ENCODE assay signal across 12 mouse cellular contexts in the genomic region with DNA sequence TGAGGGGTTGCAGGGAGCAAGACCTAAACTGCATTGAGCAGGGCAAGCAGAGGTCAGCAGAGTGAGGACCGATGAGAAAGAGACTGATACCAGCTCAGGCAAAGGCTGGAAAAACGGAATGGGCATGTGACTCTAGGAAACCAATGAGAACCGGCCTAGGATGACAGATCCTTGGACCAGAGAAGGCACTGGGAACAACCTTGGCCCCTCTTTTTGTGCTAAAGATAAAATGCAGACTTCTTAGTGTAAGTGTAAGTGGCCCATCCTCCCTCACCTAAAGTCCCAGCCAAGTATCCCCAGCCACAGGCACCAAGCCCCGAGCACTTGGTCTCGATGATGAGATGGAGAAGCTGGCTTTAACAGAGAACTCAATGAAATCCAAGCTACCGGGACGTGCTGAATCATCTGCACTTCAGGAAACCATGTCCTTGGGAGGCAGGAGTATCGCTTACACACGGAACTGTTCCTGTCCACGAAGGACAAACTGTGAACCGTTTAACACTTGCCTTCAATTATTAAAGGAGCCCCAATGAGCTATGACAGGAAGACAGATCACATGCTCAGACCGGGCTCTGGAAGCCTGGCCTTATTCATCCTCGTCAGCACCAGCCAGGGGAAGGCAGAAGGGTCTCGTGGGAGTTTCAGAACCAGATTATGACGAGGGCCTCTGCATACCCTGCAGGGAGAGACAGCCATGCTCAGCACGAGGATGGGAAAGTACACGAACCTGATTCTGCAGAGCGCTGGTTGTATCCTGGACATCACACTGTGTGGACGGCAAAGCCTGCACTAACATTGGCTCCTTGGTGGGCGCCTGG.
A peak's percentile ranks its signal among the peaks of the same experiment; 100 is the strongest.
DNase-seq lines count a peak whose midpoint lies in the region; ATAC-seq lines count a peak whose summit lies in the region.
"Had no signal": no experiment of that assay in that cellular context is flagged by ENCODE, and none has a peak within 500 bp of the region (broad histone marks: within the 10 kb centered on the region; RNA-seq: fewer than 3 reads in every experiment).

No protein-coding gene starts in this region.

- H3K36me3 ChIP-seq in intestine, embryonic 15.5 days: no peaks in the 10 kb centered on the region
- H3K36me3 ChIP-seq in intestine, embryonic 16.5 days (ENCODE audit: control insufficient read depth, insufficient read depth, low read length): no peaks in the 10 kb centered on the region
- no peaks in the 10 kb centered on the region for H3K36me3 ChIP-seq in hindbrain, embryonic 13.5 days
- H3K36me3 ChIP-seq in midbrain, embryonic 14.5 days (ENCODE audit: control insufficient read depth, insufficient read depth, low read length): no peaks in the 10 kb centered on the region
- H3K36me3 ChIP-seq: liver, embryonic 15.5 days had no signal

- H3K9me3 ChIP-seq in intestine, embryonic 15.5 days: no peaks in the 10 kb centered on the region
- no peaks in the 10 kb centered on the region for H3K9me3 ChIP-seq in intestine, embryonic 16.5 days (ENCODE audit: control insufficient read depth, low read length)
- no peaks in the 10 kb centered on the region for H3K9me3 ChIP-seq in hindbrain, embryonic 13.5 days
- no peaks in the 10 kb centered on the region for H3K9me3 ChIP-seq in midbrain, embryonic 14.5 days (ENCODE audit: control insufficient read depth, low read length)
- H3K9me3 ChIP-seq: liver, embryonic 15.5 days had no signal

- H3K4me1 ChIP-seq in intestine, embryonic 15.5 days (replicated peaks): no peaks in the 10 kb centered on the region; the same call in 1 of the 2 replicates
- H3K4me1 ChIP-seq in intestine, embryonic 16.5 days (ENCODE audit: control insufficient read depth, insufficient read depth, low read length): peaks cover 6% of the 10 kb centered on the region; the same call in 1 of the 2 replicates
- peaks cover 60% of the 10 kb centered on the region for H3K4me1 ChIP-seq in hindbrain, embryonic 13.5 days (replicated peaks)
- peaks cover 18% of the 10 kb centered on the region; the same call in 1 of the 2 replicates for H3K4me1 ChIP-seq in midbrain, embryonic 14.5 days (ENCODE audit: control insufficient read depth, insufficient read depth, low read length)

- peak; percentile 37 to 44 for DNase-seq in adrenal gland, postnatal 36 days
- peak; percentile 46 for DNase-seq in midbrain, embryonic 14.5 days
- no peak for DNase-seq in layer of hippocampus, postnatal 14 days (ENCODE audit: low spot score in 2 of 2)
- DNase-seq in adipocyte (ENCODE audit: low spot score): no peak
- DNase-seq: cerebellum, adult 11 months; gastrocnemius, postnatal 10 days; kidney, postnatal 25 days; thymus, adult 2 months had no signal

- H3K27me3 ChIP-seq in intestine, embryonic 15.5 days (replicated peaks): no peaks in the 10 kb centered on the region
- H3K27me3 ChIP-seq in intestine, embryonic 16.5 days (replicated peaks; ENCODE audit: control insufficient read depth, insufficient read depth, low read length): no peaks in the 10 kb centered on the region
- H3K27me3 ChIP-seq in hindbrain, embryonic 13.5 days: no peaks in the 10 kb centered on the region
- no peaks in the 10 kb centered on the region for H3K27me3 ChIP-seq in midbrain, embryonic 14.5 days (ENCODE audit: control insufficient read depth, insufficient read depth, low read length)
- H3K27me3 ChIP-seq: liver, embryonic 15.5 days had no signal

- 61% methylated on average over 20 of the region's 20 CpGs for WGBS in intestine, embryonic 15.5 days
- WGBS in intestine, embryonic 16.5 days: 58% methylated on average over 20 of the region's 20 CpGs
- WGBS in hindbrain, embryonic 13.5 days: 51% methylated on average over 20 of the region's 20 CpGs
- 68% methylated on average over 20 of the region's 20 CpGs for WGBS in midbrain, embryonic 14.5 days

- no peak overlapping the region for H3K9ac ChIP-seq in intestine, embryonic 15.5 days
- H3K9ac ChIP-seq in intestine, embryonic 16.5 days (ENCODE audit: low read depth, low read length): no peak overlapping the region
- H3K9ac ChIP-seq in hindbrain, embryonic 13.5 days: no peak overlapping the region
- no peak overlapping the region for H3K9ac ChIP-seq in midbrain, embryonic 14.5 days (replicated peaks; ENCODE audit: low read length)
- H3K9ac ChIP-seq: liver, embryonic 15.5 days had no signal

- 0 out of 2 replicates have a peak, but pooled peaks have one; percentile 20 for ATAC-seq in intestine, embryonic 15.5 days
- ATAC-seq in intestine, embryonic 16.5 days: no peak
- peak; percentile 34; the same call in 1 of the 2 replicates for ATAC-seq in hindbrain, embryonic 13.5 days (ENCODE audit: low FRiP score)
- no peak for ATAC-seq in midbrain, embryonic 14.5 days (ENCODE audit: low FRiP score, low TSS enrichment)

- no peak overlapping the region for H3K4me2 ChIP-seq in intestine, embryonic 15.5 days (replicated peaks)
- no peak overlapping the region for H3K4me2 ChIP-seq in intestine, embryonic 16.5 days (ENCODE audit: low read depth, low read length)
- no peak overlapping the region for H3K4me2 ChIP-seq in hindbrain, embryonic 13.5 days
- no peak overlapping the region for H3K4me2 ChIP-seq in midbrain, embryonic 14.5 days (ENCODE audit: low read length)
- H3K4me2 ChIP-seq: liver, embryonic 15.5 days had no signal

- H3K4me3 ChIP-seq in intestine, embryonic 15.5 days (replicated peaks): no peak overlapping the region
- no peak overlapping the region for H3K4me3 ChIP-seq in intestine, embryonic 16.5 days (ENCODE audit: low read length)
- H3K4me3 ChIP-seq in hindbrain, embryonic 13.5 days: no peak overlapping the region
- H3K4me3 ChIP-seq in midbrain, embryonic 14.5 days (replicated peaks; ENCODE audit: low read depth, low read length): no peak overlapping the region
- H3K4me3 ChIP-seq: liver, embryonic 15.5 days had no signal

- no peak overlapping the region for H3K27ac ChIP-seq in intestine, embryonic 15.5 days
- H3K27ac ChIP-seq in intestine, embryonic 16.5 days (ENCODE audit: low read length): no peak overlapping the region
- H3K27ac ChIP-seq in hindbrain, embryonic 13.5 days: peak overlapping the region; percentile 52
- H3K27ac ChIP-seq in midbrain, embryonic 14.5 days (replicated peaks; ENCODE audit: low read depth, low read length): peak overlapping the region; percentile 28
- H3K27ac ChIP-seq: liver, embryonic 15.5 days had no signal

Comparison
In these comparisons a context has a peak if more than half of its experiments do, and no peak if none do; other contexts are left out.
1. ATAC-seq: peak in intestine, embryonic 15.5 days (single experiment) and hindbrain, embryonic 13.5 days (single experiment); none in intestine, embryonic 16.5 days (single experiment) and midbrain, embryonic 14.5 days (single experiment).
2. H3K27ac ChIP-seq: peak in hindbrain, embryonic 13.5 days (single experiment) and midbrain, embryonic 14.5 days (single experiment); none in intestine, embryonic 15.5 days (single experiment) and intestine, embryonic 16.5 days (single experiment).
3. DNase-seq: peak in adrenal gland, postnatal 36 days (2 of 2) and midbrain, embryonic 14.5 days (single experiment); none in layer of hippocampus, postnatal 14 days (0 of 2) and adipocyte (single experiment).